Mouse (Mus musculus): ENCODE data around the gene Gpr149. TPM values are rescaled to one million over a fixed set of nuclear protein-coding genes. Genes with fewer than 3 reads are reported as not detected.

The Gpr149 gene
- polyA plus RNA-seq, 1 experiment from 2014 or later: 1.5 TPM

DNA sequence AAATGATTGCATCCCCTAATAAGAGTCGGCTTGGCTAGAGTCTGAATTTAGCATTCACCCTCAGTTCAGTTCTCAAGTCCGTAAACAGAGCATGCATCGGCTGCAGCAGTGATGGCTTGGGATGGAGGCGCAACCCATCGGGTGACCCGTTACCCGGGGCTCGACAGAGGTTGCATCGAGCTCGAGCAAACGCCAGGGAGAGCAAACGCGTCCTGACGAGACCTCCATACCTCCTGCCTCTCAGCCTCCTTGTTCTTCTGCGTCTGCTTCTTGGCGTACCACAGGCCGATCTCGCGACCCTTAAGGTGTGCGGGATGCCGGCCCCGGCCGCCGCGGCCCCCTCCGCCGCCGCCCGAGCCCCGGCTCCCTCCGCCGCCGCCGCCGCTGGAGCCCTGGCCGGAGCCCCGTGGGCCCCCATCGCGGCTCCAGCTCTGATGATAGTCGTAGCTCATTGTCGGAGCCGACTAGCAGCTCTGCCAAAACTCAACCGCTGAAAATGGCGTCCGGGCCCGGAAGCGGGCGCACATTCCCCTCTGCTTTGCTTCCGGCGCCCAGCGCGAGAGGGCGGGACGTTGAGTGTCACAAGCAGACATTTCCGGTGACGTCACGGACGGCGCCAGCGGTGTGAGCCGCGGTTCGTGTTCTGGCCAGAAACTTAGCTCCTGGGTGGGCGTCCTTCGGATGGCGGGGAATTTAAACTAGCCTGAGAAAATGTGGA lies 98.3 kb downstream of the Gpr149 start, which contains the start of gene Dhx36:
TSS of gene Dhx36 (minus strand) at position 517 of the 718 bp plus-strand sequence.
- Histone ChIP-seq H3K4me3 (peak within 1 kb of the TSS; percentile 92), H3K36me3 (no peaks in the 10 kb centered on the region), H3K9ac (peak within 1 kb of the TSS; percentile 94), H3K27me3 (no peaks in the 10 kb centered on the region), H3K27ac (peak within 1 kb of the TSS; percentile 98), H3K4me1 (replicated peaks) (peaks cover 18% of the 10 kb centered on the region), H3K4me2 (peak within 1 kb of the TSS; percentile 73), H3K9me3 (no peaks in the 10 kb centered on the region)
- peak; percentile 99 for ATAC-seq (ENCODE audit: low FRiP score)
- under 1% methylated on average over 66 of the region's 66 CpGs for WGBS

DNA sequence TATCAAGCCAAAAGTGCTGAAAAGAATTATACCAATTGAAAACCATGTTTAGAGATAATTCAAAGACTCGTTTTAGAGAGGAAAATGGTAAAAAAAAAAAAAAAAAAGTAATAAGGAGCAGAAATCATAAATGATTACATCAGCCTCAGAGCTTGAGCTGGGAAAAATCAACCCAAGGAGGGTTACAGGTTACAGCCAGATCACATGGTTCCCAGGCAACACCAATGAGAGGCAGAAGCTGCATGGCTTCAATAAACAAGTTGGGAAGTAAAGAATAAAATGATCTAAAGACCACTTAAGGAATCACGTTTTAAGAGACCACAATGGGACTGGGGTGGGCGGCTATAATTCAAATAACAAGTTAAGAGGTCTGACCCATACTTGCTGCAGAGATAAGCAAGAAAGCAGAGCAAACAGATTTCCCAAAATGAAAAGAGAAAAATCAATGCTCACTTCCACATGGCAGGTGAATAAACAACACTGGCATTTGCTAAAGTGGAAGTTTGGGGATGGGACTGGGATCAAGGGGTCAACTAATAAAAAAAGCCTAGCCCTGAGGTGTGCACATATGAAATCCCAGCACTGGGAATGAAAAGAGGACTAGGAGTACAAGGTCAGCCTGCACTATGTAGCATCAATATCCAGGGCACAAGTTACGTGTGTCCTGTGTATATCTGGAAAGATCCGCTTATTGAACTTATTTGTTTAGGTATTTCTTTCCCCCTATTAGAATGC lies 99.6 kb downstream of the Gpr149 start:
- Histone ChIP-seq H3K9me3 (no peaks in the 10 kb centered on the region), H3K27ac (no peak overlapping the region), H3K36me3 (peaks cover 11% of the 10 kb centered on the region), H3K27me3 (no peaks in the 10 kb centered on the region), H3K9ac (peak overlapping the region; percentile 94), H3K4me1 (replicated peaks) (peaks cover 18% of the 10 kb centered on the region), H3K4me2 (peak overlapping the region; percentile 73), H3K4me3 (peak overlapping the region; percentile 92)
- no peak for ATAC-seq (ENCODE audit: low FRiP score)
- WGBS: 84% methylated on average over 5 of the region's 5 CpGs

DNA sequence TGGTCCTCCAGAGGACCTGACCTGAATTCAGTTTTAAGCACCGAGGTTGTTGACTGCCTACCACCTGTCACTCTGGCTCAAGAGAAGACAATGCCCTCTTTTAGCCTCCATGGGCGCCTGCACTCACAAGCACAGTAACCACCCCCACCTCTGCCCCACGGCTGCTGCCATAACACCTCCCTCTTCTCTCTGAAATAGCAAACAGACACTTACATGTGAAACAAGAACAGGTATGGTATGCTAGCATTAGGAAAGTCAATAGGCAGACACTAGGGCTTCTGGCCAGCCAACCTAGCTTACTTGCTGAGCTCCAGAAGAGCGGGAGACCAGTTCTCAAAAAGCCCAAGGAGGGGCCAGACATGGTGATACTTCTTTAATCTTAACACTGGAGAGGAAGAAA lies 105.6 kb downstream of the Gpr149 start:
- no peak for ATAC-seq (ENCODE audit: low FRiP score)
- Histone ChIP-seq H3K36me3 (peaks cover 49% of the 10 kb centered on the region), H3K4me2 (no peak overlapping the region), H3K4me3 (no peak overlapping the region), H3K9ac (no peak overlapping the region), H3K27ac (no peak overlapping the region), H3K4me1 (replicated peaks) (no peaks in the 10 kb centered on the region), H3K9me3 (no peaks in the 10 kb centered on the region), H3K27me3 (no peaks in the 10 kb centered on the region)
- WGBS: 78% methylated on average over 4 of the region's 4 CpGs

DNA sequence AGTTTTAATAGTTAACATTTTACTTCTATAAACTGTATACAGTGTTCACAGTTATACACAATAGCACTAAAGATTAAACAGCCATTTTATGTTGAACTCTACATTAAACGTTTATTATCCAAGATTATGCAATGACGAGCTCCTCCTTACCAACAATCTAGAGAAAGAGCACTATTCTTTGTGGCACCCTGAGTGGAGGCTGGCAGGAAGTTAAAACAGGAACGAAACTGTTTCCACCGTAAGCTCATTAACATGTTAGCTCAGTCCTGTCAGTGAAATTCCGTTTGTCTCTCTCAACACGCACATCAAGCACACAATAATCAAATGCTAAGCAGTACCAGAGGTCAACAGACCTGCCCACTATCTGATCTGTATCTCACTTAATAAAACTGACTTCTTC lies 112.4 kb downstream of the Gpr149 start:
- Histone ChIP-seq H3K9me3 (no peaks in the 10 kb centered on the region), H3K9ac (no peak overlapping the region), H3K27me3 (no peaks in the 10 kb centered on the region), H3K4me2 (no peak overlapping the region), H3K4me1 (replicated peaks) (no peaks in the 10 kb centered on the region), H3K36me3 (peaks cover 64% of the 10 kb centered on the region), H3K4me3 (no peak overlapping the region), H3K27ac (no peak overlapping the region)
- 83% methylated on average over 6 of the region's 6 CpGs for WGBS
- no peak for ATAC-seq (ENCODE audit: low FRiP score)

- ATAC-seq (ENCODE audit: low FRiP score): no peak
- no peaks in the 10 kb centered on the region for H3K4me1 ChIP-seq (replicated peaks)
- H3K9ac ChIP-seq: no peak overlapping the region
- H3K27me3 ChIP-seq: no peaks in the 10 kb centered on the region
- no peak overlapping the region for H3K4me3 ChIP-seq
- H3K9me3 ChIP-seq: no peaks in the 10 kb centered on the region
- no peak overlapping the region for H3K4me2 ChIP-seq
- H3K36me3 ChIP-seq: peaks cover 55% of the 10 kb centered on the region
- 95% methylated on average over 2 of the region's 2 CpGs for WGBS
- H3K27ac ChIP-seq: no peak overlapping the region
Observed at GRCm38 (mm10) chr3:62484340-62484739, 120.6 kb downstream of the Gpr149 start.

Other genes with a start within 250 kb of the Gpr149 start
- gene Dhx36, start 98.1 kb downstream of the Gpr149 start, polyA plus RNA-seq (2015; fragmentation: Nextera tagmentation; extraction: Ambion mirVana): 46.7 and 48.1 TPM in 2 replicates